Mouse (Mus musculus) liver, adult 2 months (tissue): Measurements from ENCODE around the gene Glt28d2. TPM values are rescaled to one million over a fixed set of nuclear protein-coding genes. Genes with fewer than 3 reads are reported as not detected.

Experiments used
- DNase-seq: peaks from one replicate; pipeline ENCODE4 v3.0.0-alpha.2; 2011; ENCODE audit warnings: low read depth, low spot score; ENCODE audit errors: extremely low read depth
- H3K27ac ChIP-seq: fragments of 200-500 bp; replicated peaks from 2 replicates; pipeline ENCODE4 v1.5.1; 2012; ENCODE audit warnings: low read depth, mild to moderate bottlenecking, control low read depth, inconsistent platforms, low read length; ENCODE audit not compliant: insufficient read depth
- H3K27me3 ChIP-seq: fragments of 200-500 bp; 2 replicates; pipeline ENCODE4 v1.6.1; 2012; ENCODE audit warnings: mild to moderate bottlenecking, moderate library complexity, low read length, inconsistent platforms; ENCODE audit not compliant: control insufficient read depth, insufficient read depth
- H3K36me3 ChIP-seq: fragments of 200-500 bp; 2 replicates; pipeline ENCODE4 v1.6.1; 2012; ENCODE audit warnings: low read length, inconsistent platforms; ENCODE audit not compliant: control insufficient read depth, insufficient read depth
- H3K4me1 ChIP-seq: fragments of 200-500 bp; 2 replicates; pipeline ENCODE4 v1.6.1; 2011; ENCODE audit warnings: low read length; ENCODE audit not compliant: control insufficient read depth, insufficient read depth
- H3K4me3 ChIP-seq: fragments of 200-500 bp; 2 replicates; pipeline ENCODE4 v1.5.1; 2011; ENCODE audit warnings: low read depth, mild to moderate bottlenecking, control low read depth, low read length, moderate library complexity; ENCODE audit not compliant: insufficient read depth
- H3K79me2 ChIP-seq: fragments of 200-500 bp; 2 replicates; pipeline ENCODE4 v1.6.1; 2012; ENCODE audit warnings: inconsistent platforms, mild to moderate bottlenecking, low read length, moderate library complexity; ENCODE audit not compliant: control insufficient read depth, insufficient read depth
- H3K9ac ChIP-seq: fragments of 200-500 bp; 2 replicates; pipeline ENCODE4 v1.6.1; 2012; ENCODE audit warnings: low read depth, mild to moderate bottlenecking, control low read depth, inconsistent platforms, low read length
- CTCF ChIP-seq: fragments of 200-500 bp; IDR thresholded peaks from 2 replicates; pipeline ENCODE4 v1.5.1; 2011; ENCODE audit warnings: low read depth, low read length, control low read depth
- POLR2A ChIP-seq: fragments of 200-500 bp; IDR thresholded peaks from 2 replicates; pipeline ENCODE4 v1.6.1; 2011; ENCODE audit warnings: low read length, control low read depth; ENCODE audit not compliant: insufficient read depth; ENCODE audit errors: extremely low read depth
- WGBS: fragments of 180-500 bp; shearing (Covaris S2); methylation state at CpG from one replicate; pipeline ENCODE4 v1.1.7; 2018; 5-methylcytosine and 5-hydroxymethylcytosine counted together
- polyA plus RNA-seq: library from polyadenylated mRNA; depleted of rRNA; stranded (reverse); fragments of >200 nt; gene quantifications from 2 replicates; pipeline ENCODE4 v1.2.3, GENCODE M21; 2012; rRNA removed
- total RNA-seq: library from RNA; depleted of rRNA; stranded (reverse); fragments of >200 nt; gene quantifications from 2 replicates; pipeline ENCODE4 v1.2.3, GENCODE M21; 2014; rRNA removed

The Glt28d2 gene
- total and polyA plus RNA-seq, 2 experiments, result 1.6 to 3.0 TPM

- no peak for TF ChIP-seq POLR2A
- TF ChIP-seq CTCF, result no peak
- H3K27ac ChIP-seq, result no peak overlapping the region
- no peak overlapping the region for H3K9ac ChIP-seq
- H3K27me3 ChIP-seq, result no peaks in the 10 kb centered on the region
- H3K4me1 ChIP-seq, result no peaks in the 10 kb centered on the region
- DNase-seq, result no peak
- H3K4me3 ChIP-seq, result no peak overlapping the region
- peaks cover 5% of the 10 kb centered on the region; the same call in 1 of the 2 replicates for H3K79me2 ChIP-seq
- no peaks in the 10 kb centered on the region for H3K36me3 ChIP-seq
- 57% methylated on average over 1 of the region's 1 CpGs for WGBS
Measured at GRCm38 (mm10) chr3:85831785-85832184, 55.5 kb downstream of the Glt28d2 start.

- WGBS, result 51% methylated on average over 4 of the region's 4 CpGs
- H3K27me3 ChIP-seq, result no peaks in the 10 kb centered on the region
- H3K9ac ChIP-seq, result no peak overlapping the region
- no peaks in the 10 kb centered on the region for H3K4me1 ChIP-seq
- H3K27ac ChIP-seq, result no peak overlapping the region
- peaks cover 3% of the 10 kb centered on the region; the same call in 1 of the 2 replicates for H3K79me2 ChIP-seq
- H3K4me3 ChIP-seq, result no peak overlapping the region
- no peak for TF ChIP-seq POLR2A
- TF ChIP-seq CTCF, result no peak
- DNase-seq, result peak; percentile 38
- no peaks in the 10 kb centered on the region for H3K36me3 ChIP-seq
Measured at GRCm38 (mm10) chr3:85829047-85829446, 58.3 kb downstream of the Glt28d2 start.

GRCm38 (mm10) chr3:85827815-85828214 is 59.5 kb downstream of the Glt28d2 start:
- H3K79me2 ChIP-seq, result peaks cover 3% of the 10 kb centered on the region; the same call in 1 of the 2 replicates
- H3K27ac ChIP-seq, result no peak overlapping the region
- no peak for DNase-seq
- no peaks in the 10 kb centered on the region for H3K4me1 ChIP-seq
- H3K36me3 ChIP-seq, result no peaks in the 10 kb centered on the region
- no peak for TF ChIP-seq CTCF
- no peak for TF ChIP-seq POLR2A
- 92% methylated on average over 6 of the region's 6 CpGs for WGBS
- no peak overlapping the region for H3K9ac ChIP-seq
- no peak overlapping the region for H3K4me3 ChIP-seq
- H3K27me3 ChIP-seq, result no peaks in the 10 kb centered on the region

GRCm38 (mm10) chr3:85827283-85827682 is 60.0 kb downstream of the Glt28d2 start:
- Histone ChIP-seq H3K27me3 (no peaks in the 10 kb centered on the region), H3K36me3 (no peaks in the 10 kb centered on the region), H3K4me3 (no peak overlapping the region), H3K4me1 (no peaks in the 10 kb centered on the region), H3K27ac (no peak overlapping the region), H3K79me2 (peaks cover 3% of the 10 kb centered on the region), H3K9ac (no peak overlapping the region)
- 70% methylated on average over 4 of the region's 4 CpGs for WGBS
- TF ChIP-seq POLR2A (no peak), CTCF (no peak)
- no peak for DNase-seq

GRCm38 (mm10) chr3:85820839-85821548 is 66.3 kb downstream of the Glt28d2 start:
- H3K79me2 ChIP-seq, result peaks cover 4% of the 10 kb centered on the region
- no peaks in the 10 kb centered on the region for H3K36me3 ChIP-seq
- no peak overlapping the region for H3K27ac ChIP-seq
- no peak overlapping the region for H3K4me3 ChIP-seq
- peaks cover 8% of the 10 kb centered on the region for H3K4me1 ChIP-seq
- 93% methylated on average over 15 of the region's 15 CpGs for WGBS
- no peaks in the 10 kb centered on the region for H3K27me3 ChIP-seq
- no peak for TF ChIP-seq POLR2A
- TF ChIP-seq CTCF, result no peak
- no peak for DNase-seq
- no peak overlapping the region for H3K9ac ChIP-seq

Other genes with a start within 250 kb of the Glt28d2 start
- gene Fam160a1, start 70.2 kb downstream of the Glt28d2 start, total RNA-seq, result 1.8 and 3.0 TPM in 2 replicates
- gene Fam160a1, start 70.2 kb downstream of the Glt28d2 start, polyA plus RNA-seq, result 3.4 and 4.7 TPM in 2 replicates
- gene Gm37240, start within 50 bp of the Glt28d2 start, total RNA-seq, result 2.2 and 7.7 TPM in 2 replicates
- gene Gm37240, start within 50 bp of the Glt28d2 start, polyA plus RNA-seq, result 6.9 and 14.8 TPM in 2 replicates
- 40.1 and 58.3 TPM in 2 replicates for gene Sh3d19, start 83.6 kb upstream of the Glt28d2 start, total RNA-seq
- 52.0 and 55.3 TPM in 2 replicates for gene Sh3d19, start 83.6 kb upstream of the Glt28d2 start, polyA plus RNA-seq
- gene Prss48, start 115.0 kb upstream of the Glt28d2 start, total RNA-seq, result not detected in 2 replicates
- not detected in 2 replicates for gene Prss48, start 115.0 kb upstream of the Glt28d2 start, polyA plus RNA-seq